Mouse (Mus musculus) liver, embryonic 14.5 days (tissue): ENCODE data around the gene Arpc4.

ENCODE experiments used
- CTCF ChIP-seq: IDR thresholded peaks from 2 replicates; pipeline ENCODE4 v1.5.1; 2016; ENCODE audit warnings: antibody characterized with exemption, low read depth, control low read depth
- EP300 ChIP-seq: IDR thresholded peaks from 2 replicates; pipeline ENCODE4 v1.6.1; 2016; ENCODE audit warnings: antibody characterized with exemption, low read depth

DNA sequence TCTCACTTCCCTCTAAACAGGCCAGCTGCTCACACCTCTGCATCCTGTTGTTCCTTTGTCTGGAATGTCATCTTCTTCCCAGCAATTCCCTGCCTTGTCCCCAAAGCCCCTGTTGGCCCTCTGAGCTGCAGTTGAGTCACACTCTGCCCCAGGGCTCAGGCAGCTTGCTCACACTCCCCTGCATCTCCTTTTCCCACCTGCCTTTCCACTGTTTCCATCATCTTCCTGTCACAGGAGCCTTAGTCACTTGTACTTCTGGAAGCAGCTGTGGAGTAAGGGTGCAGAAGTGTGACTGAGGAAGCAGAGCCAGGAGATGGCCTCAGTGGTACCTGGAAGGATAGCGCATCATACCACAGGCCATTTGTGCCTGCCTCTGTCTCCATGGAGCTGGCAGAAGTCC lies 15.7 kb upstream of the Arpc4 start:
- TF ChIP-seq CTCF = no peak
- TF ChIP-seq EP300 = no peak
